Mouse (Mus musculus) forebrain, embryonic 11.5 days (tissue): ENCODE data around the gene Srp9. TPM values are rescaled to one million over a fixed set of nuclear protein-coding genes. Genes with fewer than 3 reads are reported as not detected.

ENCODE experiments used
- ATAC-seq: fragments of 200-750 bp; cut with Nextera tagmentation; replicated peaks from 2 replicates; pipeline ENCODE4 v1.8.0; 2017; ENCODE audit warnings: moderate TSS enrichment; ENCODE audit not compliant: low FRiP score
- DNase-seq: peaks from one replicate; pipeline ENCODE4 v3.0.0-alpha.2; 2017; ENCODE audit warnings: low spot score
- H3K27ac ChIP-seq: fragments of 300-500 bp; sonication (generic); 2 replicates; pipeline ENCODE4 v1.5.1; 2014; ENCODE audit warnings: low read depth, low read length
- H3K27me3 ChIP-seq: fragments of 300-500 bp; sonication (generic); 2 replicates; pipeline ENCODE4 v1.6.1; 2014; ENCODE audit warnings: mild to moderate bottlenecking, low read length, mixed read lengths; ENCODE audit not compliant: control insufficient read depth, insufficient read depth
- H3K36me3 ChIP-seq: fragments of 300-500 bp; sonication (generic); 2 replicates; pipeline ENCODE4 v1.6.1; 2014; ENCODE audit warnings: mild to moderate bottlenecking, low read length, moderate library complexity, mixed read lengths; ENCODE audit not compliant: control insufficient read depth, insufficient read depth
- H3K4me1 ChIP-seq: fragments of 300-500 bp; sonication (generic); replicated peaks from 2 replicates; pipeline ENCODE4 v1.6.1; 2014; ENCODE audit warnings: low read length, mixed read lengths; ENCODE audit not compliant: control insufficient read depth, insufficient read depth
- H3K4me2 ChIP-seq: fragments of 300-500 bp; sonication (generic); 2 replicates; pipeline ENCODE4 v1.6.1; 2014; ENCODE audit warnings: low read depth, mild to moderate bottlenecking, low read length, moderate library complexity, mixed read lengths; ENCODE audit not compliant: severe bottlenecking
- H3K4me3 ChIP-seq: fragments of 300-500 bp; sonication (generic); 2 replicates; pipeline ENCODE4 v1.5.1; 2014; ENCODE audit warnings: low read depth, low read length
- H3K9ac ChIP-seq: fragments of 300-500 bp; sonication (generic); 2 replicates; pipeline ENCODE4 v1.6.1; 2014; ENCODE audit warnings: low read length
- H3K9me3 ChIP-seq: fragments of 300-500 bp; sonication (generic); 2 replicates; pipeline ENCODE4 v1.6.1; 2016; ENCODE audit warnings: low read length, mixed read lengths; ENCODE audit not compliant: control insufficient read depth
- WGBS: fragments of 180-500 bp; shearing (Covaris S2); extraction: QIAGEN DNeasy Blood & Tissue Kit; methylation state at CpG from one replicate; pipeline ENCODE4 v1.1.7; 2014; 5-methylcytosine and 5-hydroxymethylcytosine counted together
- polyA plus RNA-seq: library from polyadenylated mRNA; unstranded; fragments of >200 nt; fragmentation: Nextera tagmentation; extraction: Ambion mirVana; gene quantifications from 2 replicates; pipeline ENCODE4 v1.2.1, GENCODE M21; 2014

Gene Srp9
- polyA plus RNA-seq = 143 and 151 TPM in 2 replicates

- Histone ChIP-seq H3K36me3 (peaks cover 2% of the 10 kb centered on the region; the same call in 1 of the 2 replicates), H3K27ac (no peak within 1 kb of the TSS), H3K9me3 (no peaks in the 10 kb centered on the region), H3K4me2 (peak within 1 kb of the TSS; percentile 67), H3K9ac (peak within 1 kb of the TSS; percentile 69), H3K4me3 (peak within 1 kb of the TSS; percentile 64), H3K4me1 (peaks cover 7% of the 10 kb centered on the region; the same call in 1 of the 2 replicates), H3K27me3 (no peaks in the 10 kb centered on the region)
- DNase-seq = peak; percentile 99
- WGBS = under 1% methylated on average over 37 of the region's 37 CpGs
- ATAC-seq = peak; percentile 99
Measured at GRCm38 (mm10) chr1:182124506-182124905, at the start of gene Srp9. TSS of gene Srp9 (plus strand) at chr1:182124737.

- no peak overlapping the region for H3K4me2 ChIP-seq
- WGBS = 30% methylated on average over 16 of the region's 16 CpGs
- DNase-seq (peak; percentile 58), ATAC-seq (0 out of 2 replicates have a peak, but pooled peaks have one; percentile 55)
- no peak overlapping the region for H3K9ac ChIP-seq
- H3K27ac ChIP-seq = no peak overlapping the region
- no peaks in the 10 kb centered on the region for H3K4me1 ChIP-seq
- no peaks in the 10 kb centered on the region for H3K36me3 ChIP-seq
- no peaks in the 10 kb centered on the region for H3K27me3 ChIP-seq
- H3K4me3 ChIP-seq = no peak overlapping the region
- H3K9me3 ChIP-seq = peaks cover 3% of the 10 kb centered on the region; the same call in 1 of the 2 replicates
Measured at GRCm38 (mm10) chr1:182081744-182082419, 42.7 kb upstream of the Srp9 start.

GRCm38 (mm10) chr1:182083459-182083858, 41.1 kb upstream of the Srp9 start:
- DNase-seq = no peak
- Histone ChIP-seq H3K4me1 (no peaks in the 10 kb centered on the region), H3K36me3 (no peaks in the 10 kb centered on the region), H3K4me3 (no peak overlapping the region), H3K27ac (no peak overlapping the region), H3K27me3 (no peaks in the 10 kb centered on the region), H3K9me3 (no peaks in the 10 kb centered on the region), H3K9ac (no peak overlapping the region), H3K4me2 (no peak overlapping the region)
- no peak for ATAC-seq
- 93% methylated on average over 4 of the region's 4 CpGs for WGBS

- H3K4me1 ChIP-seq = peaks cover 5% of the 10 kb centered on the region; the same call in 1 of the 2 replicates
- H3K27ac ChIP-seq = no peak overlapping the region
- no peak for DNase-seq
- H3K36me3 ChIP-seq = no peaks in the 10 kb centered on the region
- H3K4me3 ChIP-seq = no peak overlapping the region
- H3K4me2 ChIP-seq = no peak overlapping the region
- H3K9me3 ChIP-seq = no peaks in the 10 kb centered on the region
- ATAC-seq = no peak
- no peak overlapping the region for H3K9ac ChIP-seq
- WGBS = 49% methylated on average over 7 of the region's 7 CpGs
- H3K27me3 ChIP-seq = no peaks in the 10 kb centered on the region
Measured at GRCm38 (mm10) chr1:182086759-182087158, 37.8 kb upstream of the Srp9 start.

- ATAC-seq (no peak), DNase-seq (no peak)
- H3K36me3 ChIP-seq = no peaks in the 10 kb centered on the region
- H3K9me3 ChIP-seq = no peaks in the 10 kb centered on the region
- no peak overlapping the region for H3K4me3 ChIP-seq
- H3K4me2 ChIP-seq = no peak overlapping the region
- H3K27me3 ChIP-seq = no peaks in the 10 kb centered on the region
- no peak overlapping the region for H3K9ac ChIP-seq
- H3K4me1 ChIP-seq = peaks cover 5% of the 10 kb centered on the region; the same call in 1 of the 2 replicates
- WGBS = 94% methylated on average over 3 of the region's 3 CpGs
- H3K27ac ChIP-seq = no peak overlapping the region
Measured at GRCm38 (mm10) chr1:182087351-182087750, 37.2 kb upstream of the Srp9 start.

GRCm38 (mm10) chr1:182087753-182088633, 36.5 kb upstream of the Srp9 start:
- Histone ChIP-seq H3K9me3 (no peaks in the 10 kb centered on the region), H3K27ac (no peak overlapping the region), H3K27me3 (no peaks in the 10 kb centered on the region), H3K9ac (no peak overlapping the region), H3K36me3 (no peaks in the 10 kb centered on the region), H3K4me3 (no peak overlapping the region), H3K4me2 (no peak overlapping the region), H3K4me1 (peaks cover 6% of the 10 kb centered on the region; the same call in 1 of the 2 replicates)
- DNase-seq (no peak), ATAC-seq (no peak)
- WGBS = 91% methylated on average over 14 of the region's 14 CpGs

GRCm38 (mm10) chr1:182088844-182089418, 35.6 kb upstream of the Srp9 start:
- Histone ChIP-seq H3K4me3 (no peak overlapping the region), H3K4me2 (no peak overlapping the region), H3K27me3 (no peaks in the 10 kb centered on the region), H3K9me3 (no peaks in the 10 kb centered on the region), H3K36me3 (no peaks in the 10 kb centered on the region), H3K4me1 (peaks cover 6% of the 10 kb centered on the region; the same call in 1 of the 2 replicates), H3K27ac (no peak overlapping the region), H3K9ac (no peak overlapping the region)
- WGBS = 58% methylated on average over 14 of the region's 14 CpGs
- DNase-seq (no peak), ATAC-seq (0 out of 2 replicates have a peak, but pooled peaks have one; percentile 31)

GRCm38 (mm10) chr1:182089600-182090297, 34.8 kb upstream of the Srp9 start:
- H3K9ac ChIP-seq = no peak overlapping the region
- H3K9me3 ChIP-seq = no peaks in the 10 kb centered on the region
- no peaks in the 10 kb centered on the region for H3K36me3 ChIP-seq
- H3K27me3 ChIP-seq = no peaks in the 10 kb centered on the region
- H3K4me1 ChIP-seq = peaks cover 6% of the 10 kb centered on the region; the same call in 1 of the 2 replicates
- H3K27ac ChIP-seq = no peak overlapping the region
- H3K4me2 ChIP-seq = no peak overlapping the region
- H3K4me3 ChIP-seq = no peak overlapping the region
- no peak for DNase-seq
- 53% methylated on average over 15 of the region's 15 CpGs for WGBS
- ATAC-seq = no peak
